ENCODE assay signal across 13 mouse cellular contexts in genomic region chr6:36777039-36777438, GRCm38 (mm10). TPM values are rescaled to one million over a fixed set of nuclear protein-coding genes. Genes with fewer than 3 reads are reported as not detected.
A peak's percentile ranks its signal among the peaks of the same experiment; 100 is the strongest.
DNase-seq lines count a peak whose midpoint lies in the region; ATAC-seq and TF ChIP-seq lines count a peak whose summit lies in the region.
"Had no signal": no experiment of that assay in that cellular context is flagged by ENCODE, and none has a peak within 500 bp of the region (broad histone marks: within the 10 kb centered on the region; RNA-seq: fewer than 3 reads in every experiment).

No protein-coding gene starts in this region.

- H3K4me2 ChIP-seq in forebrain, embryonic 14.5 days (ENCODE audit: low read length), result no peak overlapping the region
- no peak overlapping the region for H3K4me2 ChIP-seq in hindbrain, postnatal 0 days (ENCODE audit: low read depth, low read length)
- H3K4me2 ChIP-seq: embryonic facial prominence, embryonic 15.5 days had no signal

- no peak overlapping the region for H3K9ac ChIP-seq in forebrain, embryonic 14.5 days (ENCODE audit: low read length)
- H3K9ac ChIP-seq in hindbrain, postnatal 0 days (replicated peaks; ENCODE audit: low read length), result no peak overlapping the region
- H3K9ac ChIP-seq: embryonic facial prominence, embryonic 15.5 days had no signal

- 57% methylated on average over 2 of the region's 2 CpGs for WGBS in kidney, adult 2 months
- WGBS in forebrain, embryonic 14.5 days, result 15% methylated on average over 2 of the region's 2 CpGs
- WGBS in hindbrain, postnatal 0 days, result 36% methylated on average over 2 of the region's 2 CpGs

- DNase-seq in kidney, adult 2 months, result peak; percentile 14
- DNase-seq in kidney, adult 8-10 months, result no peak
- peak; percentile 7 to 8 for DNase-seq in B cell, adult 2 months
- peak; percentile 79 for DNase-seq in forebrain, embryonic 14.5 days (ENCODE audit: low spot score)
- DNase-seq in hindbrain, postnatal 0 days (ENCODE audit: low spot score), result no peak
- DNase-seq in right cerebral cortex, postnatal 36 days (ENCODE audit: low spot score in 2 of 2), result no peak
- DNase-seq in cerebellum, adult 11 months, result no peak
- DNase-seq in lung, postnatal 14 days, result no peak
- DNase-seq: heart, adult 2 months; lung, adult 2 months; thymus, adult 2 months had no signal

- no peak for TF ChIP-seq CTCF in kidney, adult 2 months (conservative IDR thresholded peaks at IDR 0.05; ENCODE audit: insufficient read depth, insufficient read length, low read depth, low read length)
- no peak for TF ChIP-seq CTCF in hindbrain, postnatal 0 days (IDR thresholded peaks at IDR 0.05; ENCODE audit: low read depth)

- H3K27ac ChIP-seq in kidney, adult 2 months (ENCODE audit: insufficient read depth, low read depth, low read length), result no peak overlapping the region
- peak overlapping the region; percentile 83 for H3K27ac ChIP-seq in forebrain, embryonic 14.5 days (ENCODE audit: low read depth, low read length)
- peak overlapping the region; percentile 73 for H3K27ac ChIP-seq in hindbrain, postnatal 0 days
- H3K27ac ChIP-seq: heart, adult 2 months had no signal

- H3K36me3 ChIP-seq in kidney, adult 2 months (ENCODE audit: control insufficient read depth, insufficient read depth, low read length), result no peaks in the 10 kb centered on the region
- H3K36me3 ChIP-seq in forebrain, embryonic 14.5 days (ENCODE audit: control insufficient read depth, insufficient read depth, low read length), result no peaks in the 10 kb centered on the region
- peaks cover 5% of the 10 kb centered on the region; the same call in 1 of the 2 replicates for H3K36me3 ChIP-seq in hindbrain, postnatal 0 days (ENCODE audit: insufficient read depth, low read length)
- H3K36me3 ChIP-seq: embryonic facial prominence, embryonic 15.5 days had no signal

- TF ChIP-seq POLR2A in kidney, adult 2 months (IDR thresholded peaks at IDR 0.05; ENCODE audit: low read depth, low read length), result no peak

- ATAC-seq in forebrain, embryonic 14.5 days, result peak; percentile 8; the same call in 1 of the 2 replicates
- ATAC-seq in hindbrain, postnatal 0 days, result no peak
- ATAC-seq: activated CD4-positive, CD25-positive, alpha-beta regulatory T cell, adult 4 months had no signal

- H3K9me3 ChIP-seq in forebrain, embryonic 14.5 days (replicated peaks; ENCODE audit: control insufficient read depth, low read length), result no peaks in the 10 kb centered on the region
- no peaks in the 10 kb centered on the region for H3K9me3 ChIP-seq in hindbrain, postnatal 0 days (ENCODE audit: low read length)
- H3K9me3 ChIP-seq: embryonic facial prominence, embryonic 15.5 days had no signal

- H3K27me3 ChIP-seq in kidney, adult 2 months (replicated peaks; ENCODE audit: control insufficient read depth, insufficient read depth, low read length), result no peaks in the 10 kb centered on the region; the same call in 1 of the 2 replicates
- H3K27me3 ChIP-seq in forebrain, embryonic 14.5 days (replicated peaks; ENCODE audit: control insufficient read depth, insufficient read depth, low read length), result no peaks in the 10 kb centered on the region
- H3K27me3 ChIP-seq in hindbrain, postnatal 0 days (ENCODE audit: insufficient read depth, low read length), result no peaks in the 10 kb centered on the region
- H3K27me3 ChIP-seq: embryonic facial prominence, embryonic 15.5 days had no signal

- no peak overlapping the region for H3K4me3 ChIP-seq in kidney, adult 2 months (ENCODE audit: insufficient read depth, low read depth, low read length)
- H3K4me3 ChIP-seq in forebrain, embryonic 14.5 days (ENCODE audit: low read depth, low read length), result no peak overlapping the region
- no peak overlapping the region for H3K4me3 ChIP-seq in hindbrain, postnatal 0 days (ENCODE audit: low read length)
- H3K4me3 ChIP-seq: embryonic facial prominence, embryonic 15.5 days; heart, adult 2 months had no signal

- H3K4me1 ChIP-seq in kidney, adult 2 months (ENCODE audit: control insufficient read depth, insufficient read depth, low read length), result peaks cover 3% of the 10 kb centered on the region; the same call in 1 of the 2 replicates
- H3K4me1 ChIP-seq in forebrain, embryonic 14.5 days (ENCODE audit: control insufficient read depth, insufficient read depth, low read length), result peaks cover 55% of the 10 kb centered on the region
- H3K4me1 ChIP-seq in hindbrain, postnatal 0 days (ENCODE audit: insufficient read depth, low read length), result peaks cover 11% of the 10 kb centered on the region

RNA-seq across cellular contexts. Expression of gene Ptn, which starts 33.0 kb away (rescaled TPM):
- polyA plus RNA-seq in kidney, adult 2 months (2012; rRNA removed), result 1.6 TPM in 2 replicates
- 532 and 624 TPM in 2 replicates for polyA plus RNA-seq in forebrain, embryonic 14.5 days (2014; fragmentation: Nextera tagmentation; extraction: Ambion mirVana)
- 396 and 403 TPM in 2 replicates for total RNA-seq in hindbrain, postnatal 0 days (2014; rRNA removed)
- polyA plus RNA-seq in hindbrain, postnatal 0 days (2015; fragmentation: Nextera tagmentation; extraction: Ambion mirVana), result 1,251 and 1,433 TPM in 2 replicates
- polyA plus RNA-seq: activated CD4-positive, CD25-positive, alpha-beta regulatory T cell, adult 4 months had no signal

Comparison
In these comparisons a context has a peak if more than half of its experiments do, and no peak if none do; other contexts are left out.
1. DNase-seq: peak in kidney, adult 2 months (single experiment), B cell, adult 2 months (2 of 2) and forebrain, embryonic 14.5 days (single experiment); none in kidney, adult 8-10 months (0 of 2), hindbrain, postnatal 0 days (single experiment), right cerebral cortex, postnatal 36 days (0 of 2), cerebellum, adult 11 months (single experiment) and lung, postnatal 14 days (single experiment).
2. RNA of gene Ptn, which starts 33.0 kb away (polyA plus RNA-seq): 1,251 to 1,433 TPM in hindbrain, postnatal 0 days and 532 to 624 TPM in forebrain, embryonic 14.5 days; 1.6 TPM in kidney, adult 2 months; every median in the first group is over 100 times any median in the second.